Mouse (Mus musculus) Patski (cell line): ENCODE data around the gene Mier2. TPM values are rescaled to one million over a fixed set of nuclear protein-coding genes. Genes with fewer than 3 reads are reported as not detected.
A peak's percentile ranks its signal among the peaks of the same experiment; 100 is the strongest.

Experiments
- ATAC-seq: fragments of 100-300 bp; one replicate; pipeline ENCODE4 v1.8.0; 2021
- CTCF ChIA-PET: fragments of 350-600 bp; sonication (Branson Sonifier 250); formaldehyde crosslinking; loops from one replicate; lab custom pipeline; 2022; ENCODE audit warnings: inconsistent platforms; lab: Charles Lee
- POLR2A ChIA-PET: fragments of 350-600 bp; sonication (Branson Sonifier 250); formaldehyde crosslinking; loops from one replicate; lab custom pipeline; 2022; ENCODE audit warnings: antibody characterized with exemption, inconsistent platforms; lab: Charles Lee
- DNase-seq: peaks from one replicate; pipeline ENCODE4 v3.0.0-alpha.2; 2011; ENCODE audit warnings: low read depth, low spot score
- H3K27me3 ChIP-seq: fragments of 371-371 bp; one replicate; pipeline ENCODE4 v1.5.1; 2021
- CTCF ChIP-seq: fragments of 100-300 bp; IDR thresholded peaks from one replicate; pipeline ENCODE4 v1.5.1; 2021
- in situ Hi-C: fragments of 300-500 bp; cut with MboI; formaldehyde crosslinking; loops from 3 replicates; pipeline ENCODE4 v1.11.1; 2018; ENCODE audit warnings: low pct_unique_long_range_greater_than_20kb, mixed read lengths
- polyA plus RNA-seq: library from polyadenylated mRNA; unstranded; gene quantifications from one replicate; pipeline ENCODE4 v1.2.3, GENCODE M21; 2021

The Mier2 gene
- polyA plus RNA-seq, 1 experiment from 2014 or later, result 38.6 TPM

DNA sequence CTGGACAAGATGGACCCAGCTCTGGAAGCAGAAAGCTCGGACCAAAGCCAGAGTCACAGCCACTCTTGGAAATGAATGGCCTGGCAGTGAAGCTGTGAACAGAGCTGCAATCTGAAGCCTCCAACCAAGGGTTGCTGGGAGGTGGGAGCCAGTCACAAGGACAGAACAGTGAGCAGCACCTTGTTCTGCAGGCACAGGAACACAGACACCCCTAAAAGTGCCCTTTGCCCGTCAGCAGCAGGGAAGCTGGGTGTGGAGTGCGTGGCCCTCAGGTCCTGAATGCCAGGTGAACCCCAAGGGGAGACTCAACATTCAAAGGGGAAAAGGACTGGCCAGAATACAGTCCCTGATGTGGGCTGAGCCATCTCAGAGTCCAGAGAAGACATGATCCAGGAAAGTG lies 23.4 kb downstream of the Mier2 start:
- ATAC-seq (no peak), DNase-seq (no peak)
- ChIA-PET CTCF (no interaction called here), POLR2A (no interaction called here)
- no peak for TF ChIP-seq CTCF
- H3K27me3 ChIP-seq, result no peaks in the 10 kb centered on the region
- in situ Hi-C loops, result no loop called here

DNA sequence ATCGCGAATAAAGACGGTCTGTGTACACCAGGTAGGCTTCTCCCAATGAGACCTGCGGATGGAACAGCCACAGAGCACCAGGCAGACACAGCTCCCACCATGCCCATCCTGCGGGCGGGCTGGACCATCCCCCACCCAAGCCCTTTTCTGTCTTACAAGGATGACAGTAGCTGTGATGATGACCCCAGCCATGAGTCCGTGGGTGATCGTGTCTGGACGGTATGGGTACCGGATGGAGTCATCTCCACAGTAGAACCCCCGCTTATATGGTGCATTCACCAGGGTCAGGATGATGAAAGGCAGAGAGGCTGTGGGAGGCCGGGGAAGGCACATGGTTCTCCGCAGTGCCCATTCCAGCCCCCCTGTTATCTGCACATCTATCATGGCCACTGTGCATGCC lies 24.3 kb downstream of the Mier2 start:
- no peak for ATAC-seq
- DNase-seq, result no peak
- in situ Hi-C loops, result no loop called here
- TF ChIP-seq CTCF, result no peak
- no peaks in the 10 kb centered on the region for H3K27me3 ChIP-seq
- POLR2A ChIA-PET, result no interaction called here
- CTCF ChIA-PET, result no interaction called here

DNA sequence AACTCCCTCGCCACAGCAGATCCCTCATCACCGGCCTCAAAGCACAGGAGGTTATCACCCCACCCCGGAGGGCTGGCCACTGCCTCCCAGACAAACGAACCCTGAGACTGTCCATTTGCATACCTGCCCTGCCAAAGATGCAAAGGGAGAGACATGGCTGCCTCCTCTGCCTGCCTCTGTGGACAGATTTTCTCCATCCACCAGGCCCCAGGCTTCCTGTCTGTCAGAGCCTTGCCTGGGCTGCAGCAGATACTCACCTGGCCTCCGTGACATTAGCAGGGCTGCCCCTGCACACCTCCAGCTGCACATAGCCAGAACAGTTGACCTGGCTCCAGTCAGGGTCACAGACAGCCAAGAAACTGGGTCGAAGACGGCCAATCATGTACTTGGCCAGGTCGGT lies 24.8 kb downstream of the Mier2 start:
- H3K27me3 ChIP-seq, result no peaks in the 10 kb centered on the region
- no peak for TF ChIP-seq CTCF
- in situ Hi-C loops, result no loop called here
- no peak for DNase-seq
- POLR2A ChIA-PET, result no interaction called here
- CTCF ChIA-PET, result no interaction called here
- no peak for ATAC-seq

DNA sequence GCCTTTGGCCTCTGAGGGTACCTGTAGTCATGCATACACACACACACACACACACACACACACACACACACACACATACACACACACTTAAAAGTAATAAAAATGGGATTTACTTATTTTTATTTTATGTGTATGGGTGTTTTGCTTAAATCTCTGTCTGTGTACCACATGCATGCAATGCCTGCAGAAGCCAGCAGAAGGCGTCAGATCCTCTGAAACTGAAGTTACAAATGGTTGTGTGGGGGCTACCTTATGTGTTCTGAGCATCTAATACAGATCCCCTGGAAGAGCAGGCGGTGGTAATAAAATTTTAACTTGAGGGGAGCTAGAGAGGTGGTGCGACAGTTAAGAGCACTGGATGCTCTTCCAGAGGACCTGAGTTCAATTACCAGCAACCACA lies 26.9 kb downstream of the Mier2 start:
- ChIA-PET CTCF (no interaction called here), POLR2A (interaction anchor here (0.7 kb wide), 1 partner anchor 32 kb away, joined by 10 read pairs; no protein-coding TSS in a partner anchor)
- in situ Hi-C loops, result no loop called here
- DNase-seq (no peak), ATAC-seq (no peak)
- no peaks in the 10 kb centered on the region for H3K27me3 ChIP-seq
- TF ChIP-seq CTCF, result no peak

DNA sequence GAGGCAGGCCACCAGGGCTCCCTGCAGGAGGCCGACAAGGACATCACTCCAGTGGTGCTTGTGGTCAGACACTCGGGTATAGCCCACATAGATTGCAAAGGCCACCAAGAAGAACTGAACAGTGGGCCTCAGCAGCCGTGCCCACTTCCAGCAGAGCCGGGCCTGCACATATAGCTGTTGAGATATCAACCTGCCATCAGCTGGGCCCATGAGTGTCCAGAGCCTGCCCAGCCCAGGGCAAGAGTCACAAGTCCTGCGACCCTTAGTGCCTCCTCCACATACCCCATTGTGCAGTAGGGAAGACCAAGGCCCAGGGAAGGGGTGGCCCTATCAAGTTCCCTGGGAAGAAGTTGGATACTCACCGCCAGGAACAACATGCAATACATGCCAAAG lies 27.6 kb downstream of the Mier2 start:
- no peak for ATAC-seq
- no peaks in the 10 kb centered on the region for H3K27me3 ChIP-seq
- POLR2A ChIA-PET, result no interaction called here
- TF ChIP-seq CTCF, result no peak
- in situ Hi-C loops, result no loop called here
- DNase-seq, result no peak
- CTCF ChIA-PET, result no interaction called here

DNA sequence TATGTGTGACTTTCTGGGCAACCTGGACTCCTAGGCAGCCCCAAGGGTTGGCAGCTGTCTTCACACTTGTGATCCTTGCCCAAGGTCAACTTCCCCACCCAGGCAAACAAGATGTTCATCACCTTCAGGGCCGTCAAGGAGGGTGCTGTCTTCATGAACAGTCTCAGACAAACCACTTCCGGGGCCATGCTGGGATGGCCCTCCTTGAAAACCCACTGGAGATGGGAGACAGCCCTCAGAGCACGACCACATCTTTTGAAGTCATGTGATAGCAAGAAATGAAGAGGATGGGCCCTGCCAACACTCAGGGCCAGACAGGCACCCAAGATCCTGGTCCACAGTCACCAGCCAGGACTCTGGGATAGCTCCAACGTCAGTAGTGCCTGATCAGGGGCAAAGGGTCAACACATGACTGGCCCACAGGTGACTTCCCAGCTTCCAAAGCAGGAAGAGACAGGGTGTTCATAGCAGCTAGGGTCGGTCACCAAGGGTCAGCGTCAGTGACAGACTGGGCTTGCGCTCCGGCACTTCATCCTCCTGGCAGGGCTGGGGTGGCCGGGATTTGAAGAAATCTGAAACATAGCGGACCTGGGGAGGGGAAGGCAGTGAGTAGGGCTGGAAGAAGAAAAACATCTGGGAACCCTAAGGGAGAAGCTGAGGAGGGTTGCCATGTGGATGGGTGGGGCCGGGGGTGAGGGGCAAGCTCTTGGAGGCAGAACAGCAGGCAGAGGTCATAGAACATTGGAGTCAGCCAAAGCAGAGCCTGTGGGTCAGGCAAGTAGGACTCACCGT lies 28.1 kb downstream of the Mier2 start:
- no peak for ATAC-seq
- in situ Hi-C loops, result no loop called here
- no peak for TF ChIP-seq CTCF
- POLR2A ChIA-PET, result no interaction called here
- no peak for DNase-seq
- no peaks in the 10 kb centered on the region for H3K27me3 ChIP-seq
- CTCF ChIA-PET, result no interaction called here

DNA sequence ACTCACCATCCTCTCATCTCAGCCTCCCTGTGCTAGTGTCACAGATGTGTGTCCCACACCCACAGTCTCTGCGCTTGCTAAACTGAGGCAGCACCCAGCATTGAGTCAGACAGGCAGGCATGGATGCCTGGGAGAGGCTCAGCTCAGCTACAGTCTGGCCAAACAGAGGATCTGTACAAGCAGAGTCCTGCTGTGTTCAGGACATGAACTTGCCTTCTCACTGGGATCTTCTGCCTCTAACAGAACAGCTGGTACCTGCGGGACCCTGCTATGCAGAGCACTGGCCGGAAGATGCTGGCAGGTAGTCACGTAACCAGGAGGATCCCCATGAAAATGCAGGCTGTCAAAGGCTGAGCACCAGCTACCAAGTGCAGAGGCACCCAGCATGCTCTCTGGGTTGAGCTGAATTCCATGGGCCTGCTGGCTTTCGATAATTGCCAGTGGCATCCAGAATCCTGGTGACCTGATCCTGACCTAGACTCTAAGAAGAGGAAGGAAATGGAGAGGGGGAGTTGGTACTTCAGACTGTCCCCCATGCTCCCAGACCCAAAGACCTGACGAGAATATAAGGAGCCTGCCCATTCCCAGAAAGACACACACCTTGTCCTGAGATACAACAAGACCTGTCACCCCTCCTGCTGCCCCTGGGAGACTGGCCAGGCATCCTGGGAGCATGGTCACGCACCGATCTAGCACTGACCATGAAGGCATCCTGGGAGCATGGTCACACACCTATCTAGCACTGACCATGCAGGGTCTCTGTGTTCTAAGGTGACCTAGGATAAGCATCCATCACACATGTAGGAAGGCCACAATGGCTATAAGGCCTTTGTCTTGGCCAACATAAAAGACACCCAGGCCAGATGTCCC lies 29.3 kb downstream of the Mier2 start:
- TF ChIP-seq CTCF, result no peak
- CTCF ChIA-PET, result no interaction called here
- DNase-seq (no peak), ATAC-seq (no peak)
- no peaks in the 10 kb centered on the region for H3K27me3 ChIP-seq
- POLR2A ChIA-PET, result no interaction called here
- in situ Hi-C loops, result no loop called here

DNA sequence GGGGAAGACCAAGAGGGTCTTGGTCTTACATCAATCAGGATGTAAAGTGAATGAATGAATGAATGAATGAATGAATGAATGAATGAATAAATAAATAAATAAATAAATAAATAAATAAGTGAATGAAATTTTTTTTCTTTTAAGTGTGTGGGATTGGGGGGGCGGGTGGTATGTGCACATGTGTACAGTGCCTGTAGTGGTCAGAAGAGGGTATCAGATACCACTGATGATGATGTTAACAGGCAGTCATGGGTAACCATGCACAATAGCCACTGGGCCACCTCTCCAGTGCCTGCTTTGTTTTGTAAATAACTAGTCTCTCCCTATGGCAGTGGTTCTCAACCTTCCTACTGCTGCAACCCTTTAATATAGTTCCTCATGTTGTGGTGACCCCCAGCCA lies 30.6 kb downstream of the Mier2 start:
- ATAC-seq, result no peak
- in situ Hi-C loops, result no loop called here
- CTCF ChIA-PET, result no interaction called here
- no peak for TF ChIP-seq CTCF
- POLR2A ChIA-PET, result no interaction called here
- H3K27me3 ChIP-seq, result no peaks in the 10 kb centered on the region
- DNase-seq, result no peak

DNA sequence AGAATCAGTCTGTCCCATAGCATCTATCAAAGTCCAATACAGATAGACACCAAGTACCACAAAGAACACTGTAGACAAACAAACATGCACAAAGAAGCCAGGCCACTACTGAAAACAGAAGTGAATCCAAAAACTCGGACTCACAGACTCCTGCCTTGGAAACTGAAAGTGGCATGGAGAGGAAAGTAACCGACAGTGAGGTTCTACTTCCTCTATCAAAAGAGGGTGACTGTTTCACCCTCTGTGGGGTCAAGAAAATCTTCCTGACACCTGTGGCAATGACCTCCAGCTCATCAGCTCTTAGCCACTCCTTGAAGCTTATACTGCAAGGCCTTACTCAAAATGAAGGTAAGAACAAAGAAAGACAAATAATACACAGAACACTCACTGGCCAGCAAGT lies 48.3 kb downstream of the Mier2 start:
- TF ChIP-seq CTCF, result no peak
- DNase-seq (no peak), ATAC-seq (no peak)
- in situ Hi-C loops, result no loop called here
- POLR2A ChIA-PET, result no interaction called here
- CTCF ChIA-PET, result interaction anchor here (1.0 kb wide), 1 partner anchor 9 kb away, joined by 3 read pairs; no protein-coding TSS in a partner anchor
- H3K27me3 ChIP-seq, result no peaks in the 10 kb centered on the region

DNA sequence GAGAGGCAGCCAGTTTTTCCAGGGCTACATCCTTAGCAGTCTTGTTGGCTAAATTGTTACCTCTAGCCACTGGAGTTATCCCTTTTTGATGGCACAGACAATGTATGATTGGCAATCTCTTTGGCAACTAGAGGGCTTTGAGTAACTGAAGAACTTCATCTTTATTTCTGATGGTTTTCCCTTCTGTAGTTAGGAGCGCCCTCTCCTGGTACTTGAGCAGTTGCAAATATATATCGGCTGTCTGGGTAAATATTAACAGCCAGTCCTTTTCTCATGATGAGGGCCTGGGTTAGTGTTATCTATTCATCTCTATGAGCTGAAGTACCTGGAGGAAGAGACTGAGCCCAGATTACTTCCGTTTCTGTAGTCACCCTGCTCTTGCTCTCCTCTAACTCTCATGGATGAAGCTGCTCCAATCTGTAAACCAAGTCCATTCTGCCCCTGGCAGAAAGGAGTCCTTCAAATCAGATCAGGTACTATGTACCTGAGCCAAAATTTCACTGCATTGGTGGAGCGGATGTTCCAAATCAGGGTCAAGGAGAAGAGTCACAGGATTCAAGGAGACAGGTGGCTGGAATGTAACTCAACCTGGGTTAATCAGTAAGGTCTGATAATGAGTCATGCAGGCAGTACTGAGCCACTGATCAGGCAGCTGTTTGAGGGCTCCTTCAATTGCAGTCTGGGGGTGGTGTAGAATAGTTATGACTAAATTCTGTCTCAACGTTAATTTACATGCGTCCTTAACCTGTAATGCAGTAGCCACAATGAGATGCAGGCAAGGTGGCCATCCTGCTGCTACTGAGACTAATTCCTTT lies 52.0 kb downstream of the Mier2 start:
- ChIA-PET CTCF (no interaction called here), POLR2A (no interaction called here)
- no peaks in the 10 kb centered on the region for H3K27me3 ChIP-seq
- TF ChIP-seq CTCF, result peak; percentile 45
- DNase-seq, result peak; percentile 0
- ATAC-seq, result peak; percentile 76
- in situ Hi-C loops, result no loop called here
